Mouse (Mus musculus): ENCODE results near the gene Igbp1b. TPM values are rescaled to one million over a fixed set of nuclear protein-coding genes. Genes with fewer than 3 reads are reported as not detected.

Gene Igbp1b
- polyA plus RNA-seq, 1 experiment from 2014 or later: 0.16 TPM

Other genes starting within 250 kb of the Igbp1b start
- gene Lmo3, start 76.6 kb downstream of the Igbp1b start, polyA plus RNA-seq (2015; fragmentation: Nextera tagmentation; extraction: Ambion mirVana): 164 and 191 TPM in 2 replicates